Mouse (Mus musculus) ES-E14 (cell line): ENCODE data around the gene Ffar3. TPM values are rescaled to one million over a fixed set of nuclear protein-coding genes. Genes with fewer than 3 reads are reported as not detected.

ENCODE experiments used
- DNase-seq: peaks from one replicate; pipeline ENCODE4 v3.0.0-alpha.2; 2013; ENCODE audit warnings: low read depth, low spot score
- H3K27ac ChIP-seq: 2 replicates; pipeline ENCODE4 v1.5.1; 2012; ENCODE audit warnings: low read depth, mild to moderate bottlenecking, low read length, moderate library complexity, mixed read lengths; ENCODE audit not compliant: poor library complexity, insufficient read depth, severe bottlenecking
- H3K36me3 ChIP-seq: 2 replicates; pipeline ENCODE4 v1.6.1; 2012; ENCODE audit warnings: mild to moderate bottlenecking, low read length, moderate library complexity, mixed read lengths; ENCODE audit not compliant: control insufficient read depth, poor library complexity, insufficient read depth, severe bottlenecking
- H3K4me1 ChIP-seq, 2 experiments: fragments of 150-350 bp in 1 of 2; sonication (generic) in 1 of 2; 2 replicates each; pipeline ENCODE4 v1.6.1; 2012; ENCODE audit warnings: low read length in 2 of 2, mild to moderate bottlenecking in 1 of 2, mixed read lengths in 1 of 2; ENCODE audit not compliant: control insufficient read depth in 2 of 2, insufficient read depth in 2 of 2, poor library complexity in 1 of 2
- H3K4me3 ChIP-seq, 2 experiments: fragments of 150-350 bp in 1 of 2; sonication (generic) in 1 of 2; 2 replicates each; pipeline ENCODE4 v1.5.1; 2012; ENCODE audit warnings: low read length in 2 of 2, low read depth in 1 of 2, mild to moderate bottlenecking in 1 of 2, mixed read lengths in 1 of 2; ENCODE audit not compliant: insufficient read depth in 1 of 2, poor library complexity in 1 of 2, severe bottlenecking in 1 of 2
- H3K9ac ChIP-seq: 2 replicates; pipeline ENCODE4 v1.6.1; 2012; ENCODE audit warnings: low read depth, mild to moderate bottlenecking, low read length, mixed read lengths; ENCODE audit not compliant: poor library complexity, insufficient read depth, severe bottlenecking
- H3K9me3 ChIP-seq: fragments of 150-350 bp; sonication (generic); 2 replicates; pipeline ENCODE4 v1.6.1; 2012; ENCODE audit warnings: low read depth, mild to moderate bottlenecking, low read length; ENCODE audit not compliant: control insufficient read depth, insufficient read depth
- CHD2 ChIP-seq: IDR thresholded peaks from 2 replicates; pipeline ENCODE4 v1.6.1; 2014; ENCODE audit warnings: mild to moderate bottlenecking, low read depth, low read length, inconsistent platforms
- HCFC1 ChIP-seq: IDR thresholded peaks from 2 replicates; pipeline ENCODE4 v1.6.1; 2012; ENCODE audit warnings: low read length, inconsistent platforms, borderline replicate concordance; ENCODE audit not compliant: insufficient read depth
- MAFK ChIP-seq: IDR thresholded peaks from 2 replicates; pipeline ENCODE4 v1.6.1; 2014; ENCODE audit warnings: mild to moderate bottlenecking, low read depth, low read length, inconsistent platforms; ENCODE audit not compliant: insufficient read depth
- ZC3H11A ChIP-seq: IDR thresholded peaks from 2 replicates; pipeline ENCODE4 v1.6.1; 2012; ENCODE audit warnings: low read depth, mild to moderate bottlenecking, inconsistent platforms, low read length, borderline replicate concordance
- ZNF384 ChIP-seq: IDR thresholded peaks from 2 replicates; pipeline ENCODE4 v1.6.1; 2012; ENCODE audit warnings: low read depth, low read length, inconsistent platforms
- in situ Hi-C, 2 experiments: fragments of 600-800 bp; cut with MboI; formaldehyde crosslinking; loops; one replicate each; pipeline ENCODE4 v1.15.1; 2025; ENCODE audit warnings: low sequenced_read_pairs in 2 of 2, inconsistent platforms in 1 of 2; ENCODE audit not compliant: unreplicated experiment in 2 of 2
- total RNA-seq: library from RNA; depleted of rRNA; stranded (reverse); fragments of 300-350 nt; gene quantifications from 2 replicates; pipeline ENCODE4 v1.2.3, GENCODE M21; 2012; rRNA removed

Ffar3 gene
- total RNA-seq, 1 experiment = 1.0 TPM

DNA sequence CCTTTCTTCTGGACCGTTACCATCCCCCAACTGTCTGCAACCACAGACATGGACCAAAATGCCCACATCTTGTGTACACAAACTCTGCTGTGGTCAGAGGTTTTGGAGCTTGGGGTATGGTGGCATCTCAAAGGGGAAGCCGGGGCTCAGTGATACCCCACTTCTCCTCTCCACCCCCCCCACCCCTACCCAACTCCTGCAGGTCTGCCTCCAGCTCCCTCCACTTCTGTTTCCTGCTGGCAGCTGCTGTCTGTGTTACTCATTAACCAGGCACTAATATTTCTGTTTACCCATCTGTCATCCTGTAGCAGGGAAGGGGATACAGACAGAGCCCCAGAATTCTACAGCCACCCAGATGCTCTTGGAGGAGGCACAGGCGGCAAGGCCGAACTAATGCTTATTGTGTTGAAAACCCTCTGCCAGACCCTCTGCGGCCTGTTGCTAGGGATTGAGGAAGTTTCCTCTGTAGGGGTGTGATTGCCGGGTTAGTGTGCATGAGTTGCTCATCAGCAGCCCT is 43.6 kb downstream of the Ffar3 start:
- in situ Hi-C loops = loop anchor here in 1 of 2 experiments (10.0 kb wide), 1 partner anchor 162 kb away; the partner anchor contains the start of genes Fam187b and Lsr
- H3K4me3 ChIP-seq = no peak overlapping the region
- no peaks in the 10 kb centered on the region for H3K36me3 ChIP-seq
- no peaks in the 10 kb centered on the region for H3K9me3 ChIP-seq
- TF ChIP-seq ZNF384 (no peak), HCFC1 (no peak), ZC3H11A (no peak), CHD2 (no peak), MAFK (no peak)
- H3K27ac ChIP-seq = no peak overlapping the region
- 0 out of 4 replicates have a peak, but pooled peaks cover 0 to 1% of the 10 kb centered on the region in 2 experiments for H3K4me1 ChIP-seq
- H3K9ac ChIP-seq = no peak overlapping the region
- no peak for DNase-seq

DNA sequence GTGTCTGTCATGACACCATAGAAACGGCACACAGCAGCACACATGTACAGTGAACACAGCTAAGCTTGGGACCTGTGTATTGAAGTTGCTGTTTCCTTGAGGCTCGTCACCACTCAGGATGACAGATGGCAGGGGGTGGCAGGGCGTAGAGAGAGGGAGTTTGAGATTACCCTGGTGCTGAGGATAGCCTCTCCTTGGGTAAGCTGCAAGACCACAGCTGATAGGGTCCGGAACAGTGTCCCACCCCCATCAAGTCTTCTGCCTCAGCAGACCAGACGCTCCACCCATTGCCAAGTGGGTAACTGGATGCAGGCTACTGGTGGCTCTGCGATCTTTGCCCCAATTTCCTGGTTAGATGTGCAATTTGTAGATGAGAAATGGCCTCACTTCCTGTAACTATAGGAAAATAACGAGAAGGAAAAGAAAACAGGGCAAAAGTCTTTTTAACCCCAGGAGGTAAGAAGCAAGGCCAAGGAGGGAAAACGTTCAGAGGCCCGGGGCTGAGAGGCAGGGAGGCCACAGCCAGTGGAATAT is 44.2 kb downstream of the Ffar3 start:
- no peak overlapping the region for H3K9ac ChIP-seq
- no peak for TF ChIP-seq MAFK
- TF ChIP-seq HCFC1 = no peak
- TF ChIP-seq ZNF384 = no peak
- no peak for TF ChIP-seq ZC3H11A
- TF ChIP-seq CHD2 = no peak
- H3K4me1 ChIP-seq = 0 out of 4 replicates have a peak, but pooled peaks cover 0 to 2% of the 10 kb centered on the region in 2 experiments
- no peaks in the 10 kb centered on the region for H3K9me3 ChIP-seq
- H3K4me3 ChIP-seq = no peak overlapping the region
- H3K36me3 ChIP-seq = no peaks in the 10 kb centered on the region
- H3K27ac ChIP-seq = no peak overlapping the region
- DNase-seq = no peak
- in situ Hi-C loops = loop anchor here in 1 of 2 experiments (10.0 kb wide), 1 partner anchor 163 kb away; the partner anchor contains the start of genes Fam187b and Lsr

DNA sequence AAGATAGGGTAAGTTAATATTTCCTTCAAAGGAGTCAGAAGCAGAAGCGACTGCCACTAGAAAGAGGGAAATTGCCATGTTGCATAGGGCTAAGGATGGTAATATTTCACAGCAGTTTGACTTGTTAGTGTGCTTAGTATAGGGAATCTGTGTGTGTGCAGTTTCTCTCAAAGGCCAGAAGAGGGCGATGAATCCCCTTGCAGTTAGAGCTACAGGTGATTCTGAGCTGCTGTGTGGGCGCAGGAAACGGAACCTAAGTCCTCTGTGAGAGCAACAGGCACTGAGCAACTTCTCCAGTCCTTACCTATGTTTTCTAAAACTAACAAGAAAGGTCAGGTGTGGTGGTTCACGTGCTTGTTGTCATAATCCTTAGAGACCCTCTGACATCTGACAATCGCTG is 45.7 kb downstream of the Ffar3 start:
- H3K36me3 ChIP-seq = no peaks in the 10 kb centered on the region
- in situ Hi-C loops = loop anchor here in 1 of 2 experiments (10.0 kb wide), 1 partner anchor 164 kb away; the partner anchor contains the start of genes Fam187b and Lsr
- DNase-seq = peak; percentile 74
- H3K27ac ChIP-seq = no peak overlapping the region
- no peaks in the 10 kb centered on the region for H3K9me3 ChIP-seq
- H3K9ac ChIP-seq = peak overlapping the region; percentile 52; the same call in 1 of the 2 replicates
- H3K4me3 ChIP-seq = peak overlapping the region; percentile 7 to 36; a peak in 2 of 4 replicates
- TF ChIP-seq ZC3H11A (peak; percentile 86), CHD2 (no peak)
- H3K4me1 ChIP-seq = 0 out of 4 replicates have a peak, but pooled peaks cover 0 to 2% of the 10 kb centered on the region in 2 experiments

DNA sequence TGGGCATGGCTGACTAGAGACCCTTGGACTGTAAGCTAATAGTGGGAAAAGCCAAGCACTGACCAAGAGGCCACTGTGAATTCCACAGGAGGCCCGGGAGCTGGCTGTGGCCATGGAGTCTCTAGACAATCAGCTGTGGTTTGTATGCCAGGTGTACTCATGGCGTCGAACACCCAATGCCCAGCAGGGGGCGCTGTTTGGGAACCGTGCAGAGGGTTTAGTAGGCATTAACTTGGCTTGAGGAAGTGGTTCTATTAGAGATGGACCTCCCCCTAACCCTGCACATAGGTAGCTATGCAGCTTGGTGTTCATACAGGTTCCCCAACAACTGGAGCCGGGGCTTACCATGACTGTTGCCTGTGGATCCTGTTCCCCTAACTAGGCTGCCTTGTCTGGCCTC is 50.1 kb downstream of the Ffar3 start:
- no peak for TF ChIP-seq MAFK
- no peak for TF ChIP-seq CHD2
- no peak for TF ChIP-seq HCFC1
- TF ChIP-seq ZC3H11A = no peak
- no peak for TF ChIP-seq ZNF384
- Histone ChIP-seq H3K9me3 (no peaks in the 10 kb centered on the region), H3K4me1 (0 out of 4 replicates have a peak, but pooled peaks cover 0 to 2% of the 10 kb centered on the region in 2 experiments), H3K36me3 (no peaks in the 10 kb centered on the region), H3K9ac (no peak overlapping the region), H3K4me3 (no peak overlapping the region), H3K27ac (no peak overlapping the region)
- in situ Hi-C loops = no loop called here
- peak; percentile 80 for DNase-seq

Other genes starting within 250 kb of the Ffar3 start
- 1.8 and 2.5 TPM in 2 replicates for gene Upk1a, start 243.3 kb downstream of the Ffar3 start, total RNA-seq
- gene Cox6b1, start 230.0 kb downstream of the Ffar3 start, total RNA-seq = 478 and 576 TPM in 2 replicates
- 1.5 and 2.1 TPM in 2 replicates for gene Etv2, start 220.3 kb downstream of the Ffar3 start, total RNA-seq
- 66.5 and 86.0 TPM in 2 replicates for gene Rbm42, start 205.9 kb downstream of the Ffar3 start, total RNA-seq
- 25.1 and 41.4 TPM in 2 replicates for gene Haus5, start 191.2 kb downstream of the Ffar3 start, total RNA-seq
- gene Pmis2, start 184.6 kb downstream of the Ffar3 start, total RNA-seq = 0.36 and 0.37 TPM in 2 replicates
- 1.1 and 2.4 TPM in 2 replicates for gene 2200002J24Rik, start 157.3 kb downstream of the Ffar3 start, total RNA-seq
- 1.4 and 5.0 TPM in 2 replicates for gene Atp4a, start 144.0 kb downstream of the Ffar3 start, total RNA-seq
- 137 and 155 TPM in 2 replicates for gene Tmem147, start 126.6 kb downstream of the Ffar3 start, total RNA-seq
- gene Gapdhs, start 112.5 kb downstream of the Ffar3 start, total RNA-seq = not detected in 2 replicates
- gene Sbsn, start 104.7 kb downstream of the Ffar3 start, total RNA-seq = 9.8 and 20.8 TPM in 2 replicates
- gene Dmkn, start 92.4 kb downstream of the Ffar3 start, total RNA-seq = 1.9 and 4.9 TPM in 2 replicates
- gene Krtdap, start 68.3 kb downstream of the Ffar3 start, total RNA-seq = 3.2 and 4.9 TPM in 2 replicates
- not detected in 2 replicates for gene Ffar2, start 32.4 kb downstream of the Ffar3 start, total RNA-seq
- gene Ffar1, start 5.4 kb upstream of the Ffar3 start, total RNA-seq = 0.04 and 0.16 TPM in 2 replicates
- gene Cd22, start 24.2 kb upstream of the Ffar3 start, total RNA-seq = 0.16 and 0.45 TPM in 2 replicates
- 0.22 and 0.37 TPM in 2 replicates for gene Mag, start 58.7 kb upstream of the Ffar3 start, total RNA-seq
- not detected in 2 replicates for gene Hamp2, start 68.5 kb upstream of the Ffar3 start, total RNA-seq
- not detected in 2 replicates for gene Hamp, start 87.9 kb upstream of the Ffar3 start, total RNA-seq
- gene Usf2, start 100.6 kb upstream of the Ffar3 start, total RNA-seq = 30.2 and 32.1 TPM in 2 replicates
- 54.6 and 102 TPM in 2 replicates for gene Lsr, start 117.3 kb upstream of the Ffar3 start, total RNA-seq
- gene Fam187b, start 117.6 kb upstream of the Ffar3 start, total RNA-seq = 0.67 and 1.6 TPM in 2 replicates
- gene Fxyd5, start 186.3 kb upstream of the Ffar3 start, total RNA-seq = 9.6 and 16.0 TPM in 2 replicates
- not detected in 2 replicates for gene Fxyd7, start 195.3 kb upstream of the Ffar3 start, total RNA-seq
- gene Fxyd1, start 201.0 kb upstream of the Ffar3 start, total RNA-seq = 1.4 TPM in 1 of 2 replicates, not detected in the other
- 0.16 and 0.18 TPM in 2 replicates for gene Lgi4, start 203.2 kb upstream of the Ffar3 start, total RNA-seq
- gene Fxyd3, start 220.5 kb upstream of the Ffar3 start, total RNA-seq = 2.2 and 3.2 TPM in 2 replicates